ENCODE assay signal across 8 mouse cellular contexts in the genomic region with DNA sequence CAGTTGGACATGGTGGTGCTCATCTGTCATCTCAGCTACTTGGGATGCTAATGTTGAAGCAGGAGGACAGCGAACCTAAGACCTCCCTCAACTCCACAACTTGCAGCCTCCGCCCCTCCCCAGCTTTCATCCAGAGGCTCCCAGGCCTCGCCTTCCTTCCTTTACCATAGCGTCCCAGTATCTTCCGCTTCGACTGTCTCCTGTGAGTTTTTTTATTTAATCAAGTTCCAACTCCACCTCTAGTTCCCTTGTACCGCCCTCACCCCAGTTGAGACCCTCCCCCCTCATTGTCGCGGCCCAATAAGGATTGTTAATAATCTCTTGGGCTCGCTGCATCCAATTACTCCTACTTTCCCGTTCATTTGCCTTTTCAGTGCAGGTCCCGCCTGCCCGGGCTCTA. TPM values are rescaled to one million over a fixed set of nuclear protein-coding genes. Genes with fewer than 3 reads are reported as not detected.
DNase-seq lines count a peak whose midpoint lies in the region; ATAC-seq and TF ChIP-seq lines count a peak whose summit lies in the region.

No protein-coding gene starts in this region.

- H3K4me2 ChIP-seq in forebrain, embryonic 16.5 days (ENCODE audit: low read length), result peak overlapping the region; percentile 96
- H3K4me2 ChIP-seq in limb, embryonic 13.5 days (replicated peaks), result peak overlapping the region; percentile 97

- TF ChIP-seq POLR2A in cerebellum, adult 2 months (IDR thresholded peaks at IDR 0.05; ENCODE audit: borderline replicate concordance, insufficient read depth, low read length), result no peak

- peak; percentile 48 to 59 for DNase-seq in layer of hippocampus, postnatal 10 days (ENCODE audit: low spot score in 2 of 2)
- no peak for DNase-seq in layer of hippocampus, postnatal 25 days (ENCODE audit: extremely low spot score in 1 of 2, low spot score in 1 of 2)
- peak; percentile 53 to 57 for DNase-seq in cerebellum, adult 2 months
- no peak for DNase-seq in spleen, postnatal 36 days (ENCODE audit: low spot score in 2 of 2)
- DNase-seq in adrenal gland, adult 2 months, result no peak
- no peak for DNase-seq in left cerebral cortex, postnatal 36 days (ENCODE audit: low spot score in 2 of 2)

- intact Hi-C loops in left cerebral cortex, postnatal 36 days (cut with DNase I), result loop anchor here (5.0 kb wide), 1 partner anchor 52 kb away; no protein-coding TSS in a partner anchor

- H3K36me3 ChIP-seq in forebrain, embryonic 16.5 days (ENCODE audit: control insufficient read depth, insufficient read depth), result no peaks in the 10 kb centered on the region
- no peaks in the 10 kb centered on the region for H3K36me3 ChIP-seq in limb, embryonic 13.5 days

- peaks cover 7% of the 10 kb centered on the region for H3K4me1 ChIP-seq in cerebellum, adult 2 months (ENCODE audit: control insufficient read depth, insufficient read depth, low read length)
- peaks cover 67% of the 10 kb centered on the region for H3K4me1 ChIP-seq in forebrain, embryonic 16.5 days (replicated peaks; ENCODE audit: control insufficient read depth, insufficient read depth, low read length)
- peaks cover 53% of the 10 kb centered on the region for H3K4me1 ChIP-seq in limb, embryonic 13.5 days

- H3K27ac ChIP-seq in cerebellum, adult 2 months (ENCODE audit: insufficient read depth, low read length), result no peak overlapping the region
- no peak overlapping the region for H3K27ac ChIP-seq in forebrain, embryonic 16.5 days (ENCODE audit: low read length)
- H3K27ac ChIP-seq in limb, embryonic 13.5 days, result no peak overlapping the region

- no peaks in the 10 kb centered on the region for H3K27me3 ChIP-seq in cerebellum, adult 2 months (ENCODE audit: control insufficient read depth, insufficient read depth, low read length)
- peaks cover 28% of the 10 kb centered on the region for H3K27me3 ChIP-seq in forebrain, embryonic 16.5 days (replicated peaks; ENCODE audit: control insufficient read depth, insufficient read depth, low read length)
- H3K27me3 ChIP-seq in limb, embryonic 13.5 days, result peaks cover 92% of the 10 kb centered on the region

- no peaks in the 10 kb centered on the region for H3K9me3 ChIP-seq in forebrain, embryonic 16.5 days (ENCODE audit: control insufficient read depth, low read length)
- no peaks in the 10 kb centered on the region for H3K9me3 ChIP-seq in limb, embryonic 13.5 days

- no peak for TF ChIP-seq CTCF in cerebellum, adult 2 months (IDR thresholded peaks at IDR 0.05; ENCODE audit: borderline replicate concordance, insufficient read depth, low read depth, low read length)

- no peak overlapping the region; the same call in 1 of the 2 replicates for H3K9ac ChIP-seq in forebrain, embryonic 16.5 days (replicated peaks; ENCODE audit: low read depth, low read length)
- H3K9ac ChIP-seq in limb, embryonic 13.5 days, result no peak overlapping the region

- ATAC-seq in forebrain, embryonic 16.5 days, result no peak
- no peak for ATAC-seq in limb, embryonic 13.5 days (ENCODE audit: low FRiP score, low read depth)

- peak overlapping the region; percentile 97 for H3K4me3 ChIP-seq in cerebellum, adult 2 months (replicated peaks; ENCODE audit: insufficient read depth, low read depth, low read length)
- H3K4me3 ChIP-seq in forebrain, embryonic 16.5 days (replicated peaks; ENCODE audit: low read length), result peak overlapping the region; percentile 67
- H3K4me3 ChIP-seq in limb, embryonic 13.5 days, result peak overlapping the region; percentile 60

- 8% methylated on average over 13 of the region's 13 CpGs for WGBS in cerebellum, adult 2 months
- 2% methylated on average over 13 of the region's 13 CpGs for WGBS in forebrain, embryonic 16.5 days
- WGBS in limb, embryonic 13.5 days, result 3% methylated on average over 13 of the region's 13 CpGs

RNA-seq across cellular contexts. Expression of a gene that starts 0.5 kb away (rescaled TPM):
- 100 to 1,000 TPM in 1 of 2 experiments, 10 to 100 TPM in 1; 93.0 to 106 TPM for total RNA-seq in layer of hippocampus, postnatal 10 days (2021)
- 100 to 1,000 TPM; 167 to 190 TPM for total RNA-seq in layer of hippocampus, postnatal 25 days (2021)
- 368 and 423 TPM in 2 replicates for polyA plus RNA-seq in cerebellum, adult 2 months (2012; rRNA removed)
- 2.8 and 4.0 TPM in 2 replicates for polyA plus RNA-seq in forebrain, embryonic 16.5 days (2015; fragmentation: Nextera tagmentation; extraction: Ambion mirVana)
- 0.43 and 0.51 TPM in 2 replicates for polyA plus RNA-seq in limb, embryonic 13.5 days (2015; fragmentation: Nextera tagmentation; extraction: Ambion mirVana)
- 1 to 10 TPM; 4.4 to 4.8 TPM for total RNA-seq in adrenal gland, adult 2 months (2021)
- 7.2 and 8.8 TPM in 2 replicates for polyA plus RNA-seq in adrenal gland, adult 2 months (2012; rRNA removed)
- 100 to 1,000 TPM in 1 of 2 experiments, 10 to 100 TPM in 1; 97.6 to 107 TPM for total RNA-seq in left cerebral cortex, postnatal 36 days (2021)

RNA-seq across cellular contexts. Expression of a gene that starts 17.8 kb away (rescaled TPM):
- under 1 TPM in 1 of 2 experiments, not detected in 1; 0.98 TPM for total RNA-seq in layer of hippocampus, postnatal 10 days (2021)
- not detected for total RNA-seq in layer of hippocampus, postnatal 25 days (2021)
- polyA plus RNA-seq in cerebellum, adult 2 months (2012; rRNA removed), result 0.26 and 0.43 TPM in 2 replicates
- 0.42 and 1.4 TPM in 2 replicates for polyA plus RNA-seq in forebrain, embryonic 16.5 days (2015; fragmentation: Nextera tagmentation; extraction: Ambion mirVana)
- 1.0 and 1.3 TPM in 2 replicates for polyA plus RNA-seq in limb, embryonic 13.5 days (2015; fragmentation: Nextera tagmentation; extraction: Ambion mirVana)
- 1 to 10 TPM in 1 of 2 experiments, under 1 TPM in 1; 0.55 to 1.3 TPM for total RNA-seq in adrenal gland, adult 2 months (2021)
- 2.2 TPM in 2 replicates for polyA plus RNA-seq in adrenal gland, adult 2 months (2012; rRNA removed)
- not detected for total RNA-seq in left cerebral cortex, postnatal 36 days (2021)

RNA-seq across cellular contexts. Expression of a gene that starts 36.2 kb away (rescaled TPM):
- total RNA-seq in layer of hippocampus, postnatal 10 days (2021), result 10 to 100 TPM; 58.3 to 67.3 TPM
- total RNA-seq in layer of hippocampus, postnatal 25 days (2021), result 10 to 100 TPM; 60.6 to 66.3 TPM
- 106 and 109 TPM in 2 replicates for polyA plus RNA-seq in cerebellum, adult 2 months (2012; rRNA removed)
- 69.8 and 80.2 TPM in 2 replicates for polyA plus RNA-seq in forebrain, embryonic 16.5 days (2015; fragmentation: Nextera tagmentation; extraction: Ambion mirVana)
- 70.5 and 72.4 TPM in 2 replicates for polyA plus RNA-seq in limb, embryonic 13.5 days (2015; fragmentation: Nextera tagmentation; extraction: Ambion mirVana)
- 100 to 1,000 TPM; 106 to 125 TPM for total RNA-seq in adrenal gland, adult 2 months (2021)
- polyA plus RNA-seq in adrenal gland, adult 2 months (2012; rRNA removed), result 305 and 306 TPM in 2 replicates
- total RNA-seq in left cerebral cortex, postnatal 36 days (2021), result 10 to 100 TPM; 73.1 to 78.3 TPM

RNA-seq across cellular contexts. Expression of a gene that starts 41.3 kb away (rescaled TPM):
- total RNA-seq in layer of hippocampus, postnatal 10 days (2021), result 10 to 100 TPM; 10.3 to 13.6 TPM
- total RNA-seq in layer of hippocampus, postnatal 25 days (2021), result 1 to 10 TPM; 7.3 to 8.9 TPM
- polyA plus RNA-seq in cerebellum, adult 2 months (2012; rRNA removed), result 21.6 and 25.1 TPM in 2 replicates
- 46.1 and 48.0 TPM in 2 replicates for polyA plus RNA-seq in forebrain, embryonic 16.5 days (2015; fragmentation: Nextera tagmentation; extraction: Ambion mirVana)
- 101 and 105 TPM in 2 replicates for polyA plus RNA-seq in limb, embryonic 13.5 days (2015; fragmentation: Nextera tagmentation; extraction: Ambion mirVana)
- 10 to 100 TPM in 1 of 2 experiments, 1 to 10 TPM in 1; 8.0 to 17.3 TPM for total RNA-seq in adrenal gland, adult 2 months (2021)
- 27.3 and 31.0 TPM in 2 replicates for polyA plus RNA-seq in adrenal gland, adult 2 months (2012; rRNA removed)
- 1 to 10 TPM; 7.5 to 7.6 TPM for total RNA-seq in left cerebral cortex, postnatal 36 days (2021)

RNA-seq across cellular contexts. Expression of a gene that starts 58.1 kb away (rescaled TPM):
- total RNA-seq in layer of hippocampus, postnatal 10 days (2021), result under 1 TPM in 1 of 2 experiments, not detected in 1; 0.11 TPM
- total RNA-seq in layer of hippocampus, postnatal 25 days (2021), result under 1 TPM; 0.12 TPM
- 0.16 and 0.19 TPM in 2 replicates for polyA plus RNA-seq in cerebellum, adult 2 months (2012; rRNA removed)
- polyA plus RNA-seq in forebrain, embryonic 16.5 days (2015; fragmentation: Nextera tagmentation; extraction: Ambion mirVana), result not detected in 2 replicates
- polyA plus RNA-seq in limb, embryonic 13.5 days (2015; fragmentation: Nextera tagmentation; extraction: Ambion mirVana), result 0.19 and 0.25 TPM in 2 replicates
- under 1 TPM; 0.31 to 0.40 TPM for total RNA-seq in adrenal gland, adult 2 months (2021)
- polyA plus RNA-seq in adrenal gland, adult 2 months (2012; rRNA removed), result 0.58 and 0.66 TPM in 2 replicates
- total RNA-seq in left cerebral cortex, postnatal 36 days (2021), result not detected

Comparison
In these comparisons a context has a peak if more than half of its experiments do, and no peak if none do; other contexts are left out.
1. DNase-seq: peak in layer of hippocampus, postnatal 10 days (2 of 2) and cerebellum, adult 2 months (2 of 2); none in layer of hippocampus, postnatal 25 days (0 of 2), spleen, postnatal 36 days (0 of 2), adrenal gland, adult 2 months (single experiment) and left cerebral cortex, postnatal 36 days (0 of 2).
2. RNA of a gene that starts 0.5 kb away (total RNA-seq): 167 to 190 TPM in layer of hippocampus, postnatal 25 days, 97.6 to 107 TPM in left cerebral cortex, postnatal 36 days and 93.0 to 106 TPM in layer of hippocampus, postnatal 10 days; 4.4 to 4.8 TPM in adrenal gland, adult 2 months; every median in the first group is over 10 times any median in the second.
3. Peak in every context shown above with its lines, with median percentiles within 50 percentile points of each other: H3K4me3 ChIP-seq.